Mouse (Mus musculus) kidney, adult 2 months (tissue): ENCODE results near the gene Rhoa.

Source experiments
- CTCF ChIP-seq: fragments of 200-500 bp; conservative IDR thresholded peaks from 2 replicates; pipeline ENCODE4 v1.5.1; 2011; ENCODE audit warnings: low read depth, mild to moderate bottlenecking, control low read depth, low read length, moderate library complexity, mixed read lengths; ENCODE audit not compliant: insufficient read depth, insufficient read length
- POLR2A ChIP-seq: fragments of 200-500 bp; IDR thresholded peaks from one replicate; pipeline ENCODE4 v1.6.1; 2011; ENCODE audit warnings: low read depth, low read length, control low read depth

GRCm38 (mm10) chr9:108280071-108280828, 25.7 kb upstream of the Rhoa start:
- TF ChIP-seq CTCF: no peak
- no peak for TF ChIP-seq POLR2A
